Mouse (Mus musculus) spleen, postnatal 4 days (tissue): Measurements from ENCODE around the gene Sept9.

Source experiments
- DNase-seq, 2 experiments: peaks; one replicate each; pipeline ENCODE4 v3.0.0; 2022; ENCODE audit warnings: low spot score in 2 of 2

The Sept9 gene

GRCm38 (mm10) chr11:117264162-117265021, 64.9 kb downstream of the Sept9 start:
- no peak for DNase-seq

- DNase-seq, result no peak
Measured at GRCm38 (mm10) chr11:117265270-117265980, 66.0 kb downstream of the Sept9 start.

GRCm38 (mm10) chr11:117265981-117266905, 66.8 kb downstream of the Sept9 start:
- DNase-seq, result peak; percentile 80 to 85

DNA sequence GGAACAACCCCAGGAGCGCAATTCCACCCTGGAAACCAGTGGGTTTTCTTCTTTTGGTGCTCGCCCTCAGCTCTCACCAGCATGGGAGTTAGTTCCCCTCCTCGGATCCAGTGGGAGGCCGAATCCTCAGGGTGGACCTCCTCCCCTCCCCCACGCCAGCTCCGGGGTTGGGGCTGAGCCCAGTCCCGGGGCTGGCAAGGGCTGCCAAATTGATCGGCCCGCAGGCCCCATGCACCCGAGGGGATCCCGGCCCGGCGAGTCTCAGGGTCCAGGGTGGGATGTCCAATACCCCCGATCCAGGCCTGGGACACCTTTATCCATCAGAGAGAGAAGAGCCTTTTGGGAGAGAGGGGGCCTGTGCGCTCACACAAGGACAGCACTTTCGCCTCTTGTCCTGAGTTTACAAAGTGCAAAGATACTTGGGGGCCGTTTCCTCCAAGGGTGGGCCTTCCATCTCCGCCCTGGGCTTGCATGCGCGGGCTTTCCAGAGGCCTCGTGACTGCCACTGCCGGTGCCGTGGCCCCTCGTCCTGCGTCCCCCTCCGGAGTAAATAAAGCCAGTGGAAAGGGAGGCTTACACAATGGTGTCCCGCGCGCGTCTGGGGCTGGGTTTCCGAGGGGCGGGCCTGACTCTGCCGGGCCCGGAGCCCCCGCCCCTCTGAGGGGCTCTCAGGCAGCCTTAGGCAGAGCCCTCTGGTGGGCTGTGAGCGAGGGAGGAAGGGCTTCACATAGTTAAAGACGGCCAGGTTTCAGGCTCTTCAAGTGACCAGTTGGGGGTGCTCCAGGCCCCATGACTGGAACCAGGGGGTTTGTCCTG, 67.7 kb downstream of the Sept9 start:
- DNase-seq, result peak; percentile 31 to 68

GRCm38 (mm10) chr11:117267828-117268227, 68.4 kb downstream of the Sept9 start:
- DNase-seq, result no peak

- no peak for DNase-seq
Measured at GRCm38 (mm10) chr11:117268304-117268956, 69.0 kb downstream of the Sept9 start.

DNA sequence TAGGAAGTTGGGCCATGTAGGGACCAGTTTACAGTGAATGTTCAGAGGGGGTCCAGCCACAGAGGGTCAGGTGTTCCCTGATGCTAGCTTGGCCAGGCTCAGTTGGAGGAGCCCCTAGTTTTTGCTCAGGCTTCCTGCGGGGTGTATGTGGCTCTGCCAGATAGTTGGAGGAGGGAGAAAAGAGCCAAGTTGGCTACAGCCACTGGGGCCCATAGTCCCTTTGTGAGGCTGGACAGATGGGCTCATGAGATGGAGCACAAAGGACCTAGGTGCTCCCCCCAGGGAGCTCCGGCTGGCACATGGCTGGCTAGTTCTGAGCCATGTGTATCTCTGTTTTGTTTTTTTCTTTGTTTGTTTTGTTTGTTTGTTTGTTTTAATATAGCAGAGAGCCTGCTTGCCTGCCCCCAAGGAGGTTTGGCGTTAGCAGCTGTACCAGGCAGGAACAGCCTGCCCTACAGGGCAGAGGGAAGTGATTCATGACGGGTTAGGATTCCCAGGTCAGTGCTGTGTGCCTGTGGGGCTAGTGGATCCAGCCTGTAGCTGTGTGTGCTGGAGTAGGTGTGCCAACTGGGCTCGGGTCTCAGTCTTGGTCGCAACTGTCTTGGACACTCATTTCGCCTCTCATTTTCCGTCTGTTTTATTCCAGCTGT, 69.7 kb downstream of the Sept9 start:
- DNase-seq, result no peak

DNA sequence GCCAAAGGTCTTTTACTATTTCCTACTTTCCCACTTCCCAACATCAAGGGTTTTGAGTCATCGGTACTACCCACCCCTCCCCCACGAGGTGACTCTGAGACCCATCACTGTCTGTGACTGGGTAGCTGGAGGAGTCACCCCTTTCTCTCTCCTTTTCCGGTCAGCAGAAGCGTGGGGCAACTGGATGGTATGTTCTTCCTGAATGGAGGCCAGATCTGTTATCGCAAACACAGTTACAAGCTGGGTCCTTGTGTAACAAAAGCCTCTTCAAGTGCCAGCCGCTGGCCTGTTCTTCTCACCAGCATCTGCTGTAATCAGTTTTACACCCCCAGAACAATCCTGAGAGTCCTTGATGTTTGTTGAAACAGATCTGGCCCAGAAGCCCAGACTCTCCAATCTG, 70.5 kb downstream of the Sept9 start:
- no peak for DNase-seq

DNA sequence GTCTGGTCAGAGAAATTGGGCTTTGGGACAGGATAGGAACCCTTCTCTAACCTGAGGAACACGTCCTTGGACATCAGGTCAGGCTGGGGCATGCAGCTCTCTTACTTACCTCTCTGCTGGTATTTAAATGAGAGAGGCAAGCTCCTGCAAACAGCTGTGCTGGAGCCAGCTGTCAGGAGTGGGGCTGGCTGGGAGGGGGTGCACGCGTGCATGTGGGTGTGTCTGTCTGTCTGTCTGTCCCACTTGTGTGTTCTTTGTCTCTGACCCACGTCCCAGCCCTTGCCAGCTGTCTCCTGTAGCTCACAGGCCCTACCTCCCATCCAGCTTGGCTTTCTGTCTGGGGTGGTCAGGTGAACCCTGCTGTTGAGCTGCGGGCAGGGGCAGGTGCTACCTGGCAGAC, 75.5 kb downstream of the Sept9 start:
- DNase-seq, result no peak

- DNase-seq, result no peak
Measured at GRCm38 (mm10) chr11:117275999-117276398, 76.5 kb downstream of the Sept9 start.

DNA sequence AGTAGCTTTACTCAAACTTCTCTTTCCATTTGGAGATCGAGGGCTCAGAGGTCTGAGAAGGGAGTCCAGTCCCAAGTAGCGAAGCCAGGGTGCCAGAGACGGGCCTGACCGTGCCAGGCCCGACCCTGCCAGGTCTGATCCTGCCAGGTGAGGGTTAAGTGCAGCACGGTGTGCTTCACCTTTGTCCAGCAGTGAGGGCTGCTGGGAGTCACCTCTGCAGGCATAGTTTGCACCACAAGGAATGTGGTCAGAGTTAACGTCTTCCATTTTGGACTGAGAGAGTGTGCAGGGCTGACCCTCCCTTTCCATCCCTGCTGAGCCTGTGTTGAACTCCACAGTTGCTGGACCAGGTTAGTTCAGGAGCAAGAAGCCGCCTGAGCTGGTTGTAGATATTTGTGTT, 77.5 kb downstream of the Sept9 start:
- DNase-seq, result no peak

GRCm38 (mm10) chr11:117278113-117278512, 78.7 kb downstream of the Sept9 start:
- DNase-seq, result no peak

- DNase-seq, result no peak
Measured at GRCm38 (mm10) chr11:117278514-117278913, 79.1 kb downstream of the Sept9 start.

DNA sequence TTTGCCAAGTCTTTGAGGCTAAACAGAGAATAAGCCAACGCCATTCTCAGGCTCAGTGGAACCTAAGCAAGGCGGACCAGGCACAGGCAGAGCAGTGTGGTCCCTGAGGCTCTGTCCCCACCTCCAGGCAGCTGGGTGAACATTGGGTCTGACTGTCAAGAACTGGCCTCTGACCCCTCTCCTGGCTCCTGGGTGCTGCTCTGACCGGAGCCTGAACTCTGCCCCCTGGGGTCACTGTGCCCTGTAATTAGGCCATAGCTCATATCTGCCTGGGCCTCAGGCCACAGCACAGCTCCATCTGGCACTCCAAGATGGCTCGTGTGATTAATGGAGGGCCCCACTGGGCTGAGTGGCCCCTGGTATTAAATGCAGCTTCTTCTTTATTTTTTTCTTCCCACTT, 80.5 kb downstream of the Sept9 start:
- DNase-seq, result no peak

- DNase-seq, result no peak
Measured at GRCm38 (mm10) chr11:117283048-117283888, 83.8 kb downstream of the Sept9 start.

DNA sequence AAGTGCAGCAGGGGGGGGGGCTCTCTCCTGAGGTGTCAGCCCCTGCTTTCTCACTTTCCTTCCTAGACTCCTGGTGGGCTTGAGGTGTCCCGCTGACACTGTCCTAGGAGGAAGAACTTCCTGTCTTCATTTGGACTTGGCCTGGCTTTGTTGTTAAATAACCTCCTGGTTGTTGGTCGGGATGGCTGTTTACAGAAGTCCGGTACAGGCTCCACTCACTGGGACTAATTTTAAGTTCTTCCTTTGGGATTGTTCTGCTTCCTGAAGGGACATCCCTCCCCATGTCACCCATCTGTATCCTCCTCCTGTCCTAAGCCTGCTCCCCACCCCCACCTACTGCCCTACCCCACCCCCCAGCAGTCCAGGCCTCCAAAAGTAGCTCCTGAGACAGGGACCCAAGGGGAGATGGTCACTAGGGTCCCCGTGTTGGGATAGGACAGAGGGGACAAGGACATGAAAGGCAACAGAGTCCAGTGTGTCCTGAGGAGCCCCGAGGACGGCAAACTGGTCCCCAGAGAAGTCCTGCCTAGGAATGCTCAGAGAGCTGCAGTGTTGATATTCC, 84.5 kb downstream of the Sept9 start:
- DNase-seq, result no peak

DNA sequence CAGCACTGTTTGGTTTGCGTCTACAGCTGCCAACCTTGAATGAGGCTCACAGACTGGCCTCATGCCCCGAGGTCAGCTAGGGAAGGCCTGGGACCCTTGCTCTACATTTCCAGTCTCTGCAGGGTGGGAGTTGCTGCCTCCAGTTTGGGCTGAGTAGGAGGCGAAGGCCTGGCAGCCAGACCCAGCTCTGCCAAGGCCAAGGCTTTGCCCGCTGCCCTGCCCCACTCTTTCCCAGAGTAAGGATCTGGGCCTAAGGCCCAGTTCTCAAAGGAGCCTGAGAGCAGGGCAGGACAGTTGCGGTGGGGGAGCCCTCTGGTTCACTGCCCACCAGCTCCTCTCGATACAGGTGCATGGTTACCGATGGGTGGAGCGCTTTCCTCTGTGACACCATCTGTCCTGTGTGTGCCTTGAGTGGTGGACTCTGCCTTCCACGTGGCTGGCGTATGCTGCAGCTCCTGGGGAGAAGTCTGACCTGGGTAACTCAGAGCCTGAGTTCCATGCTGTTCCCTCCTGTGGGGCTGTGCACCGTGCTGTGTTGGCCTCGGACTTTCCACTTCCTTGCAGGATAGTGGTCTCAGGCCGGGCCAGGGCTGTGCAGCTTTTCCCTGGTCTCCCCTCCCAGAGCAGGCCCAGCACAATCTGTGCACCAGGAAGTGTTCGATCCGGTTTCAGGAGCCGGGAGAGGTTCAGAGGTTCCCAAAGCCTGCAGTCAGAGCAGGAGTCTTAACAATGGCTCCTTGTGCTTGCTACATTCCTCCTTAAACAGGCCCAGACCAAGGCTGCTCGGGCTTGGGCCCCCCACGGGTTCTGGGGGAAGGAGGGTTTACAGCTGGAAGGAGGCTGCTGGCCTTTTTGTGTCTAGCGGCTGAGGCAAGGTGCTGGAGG, 85.5 kb downstream of the Sept9 start:
- DNase-seq, result no peak

DNA sequence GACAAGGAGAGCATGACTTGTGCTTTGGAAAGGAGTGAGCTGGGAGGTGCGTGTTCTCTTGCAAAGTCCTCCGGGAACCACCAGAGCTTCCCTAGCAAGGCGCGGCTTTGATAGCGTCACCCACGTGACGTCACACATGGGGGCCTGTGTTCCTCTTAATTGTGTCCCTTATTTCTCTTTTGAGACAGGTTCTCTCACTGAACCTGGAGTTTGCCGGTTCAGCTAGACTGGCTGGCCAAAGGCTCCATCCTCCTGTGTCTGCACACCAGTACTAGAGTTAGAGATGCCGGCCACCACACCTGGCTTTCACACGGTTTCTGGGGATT, 86.1 kb downstream of the Sept9 start:
- DNase-seq, result no peak
